Mouse (Mus musculus): ENCODE measurements around the gene Magea5. TPM values are rescaled to one million over a fixed set of nuclear protein-coding genes. Genes with fewer than 3 reads are reported as not detected.

The Magea5 gene
- not detected for polyA plus RNA-seq (2015; fragmentation: Illumina TruSeq; extraction: RNeasy Lipid Tissue Mini Kit (QIAGEN cat#74804); ENCODE audit: low read depth, low replicate concordance)

DNA sequence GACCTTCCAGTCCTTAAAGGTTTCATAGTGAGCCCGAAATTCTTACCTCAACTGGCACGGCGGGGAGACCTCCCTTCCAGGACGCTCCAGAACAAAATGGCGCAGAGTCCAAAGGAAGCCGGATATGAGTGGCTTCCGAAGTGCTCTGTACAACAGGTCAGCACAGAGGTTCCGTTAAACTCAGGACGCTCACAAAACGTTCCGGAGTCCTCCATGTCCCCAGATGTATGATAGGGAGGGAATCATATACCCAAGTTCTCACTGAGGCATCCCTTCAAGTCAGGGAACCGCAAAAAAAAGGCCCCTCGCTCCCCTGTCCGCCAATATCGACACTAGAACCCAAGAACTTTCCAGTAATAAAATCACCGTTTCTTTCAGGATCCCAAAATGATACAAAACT is at the start of gene Magea5:
TSS of gene Magea5 (minus strand) at position 101 of the 400 bp plus-strand sequence.

DNA sequence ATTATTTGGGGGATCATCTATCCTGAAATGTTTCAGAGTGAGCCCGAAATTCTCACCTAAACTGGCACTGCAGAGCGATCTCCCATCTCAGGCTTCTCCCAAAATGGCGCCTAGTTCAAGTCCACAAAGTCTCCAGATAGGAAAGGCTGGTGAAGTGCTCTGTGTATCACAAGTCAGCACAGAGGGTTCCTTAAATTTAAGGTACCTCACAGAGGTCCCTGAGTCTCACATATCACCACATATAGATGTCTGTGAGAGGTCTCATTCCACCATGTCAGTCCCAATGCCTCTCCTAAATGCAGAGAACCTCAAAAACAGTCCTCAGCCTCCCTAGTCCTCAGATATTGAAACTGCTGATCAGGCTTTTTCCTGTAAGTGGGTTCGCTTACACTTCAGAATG is 30.6 kb upstream of the Magea5 start, which contains the start of gene Magea2:
TSS of gene Magea2 (minus strand) at position 101 of the 400 bp plus-strand sequence.

DNA sequence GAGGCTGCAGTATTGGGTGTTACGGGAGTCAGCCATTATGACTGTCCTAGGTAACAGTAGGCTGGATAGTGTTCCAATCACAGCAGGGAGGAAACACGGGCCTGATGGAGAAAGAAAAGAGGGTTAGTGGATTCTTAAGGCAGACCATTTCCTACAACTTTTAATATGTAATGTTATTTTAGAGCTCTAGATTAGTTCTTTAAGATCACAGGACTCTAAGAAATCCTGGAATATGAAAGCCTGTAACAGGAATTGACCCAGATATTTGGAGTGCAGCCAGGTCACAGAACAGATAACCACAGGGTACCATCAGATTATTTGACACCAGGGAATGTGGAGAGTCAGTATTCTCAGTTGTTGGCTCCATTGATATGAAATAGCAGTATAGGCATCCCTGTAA is 26.7 kb upstream of the Magea5 start, which contains the start of gene Magea1:
TSS of gene Magea1 (minus strand) at position 101 of the 400 bp plus-strand sequence.

Other genes starting within 250 kb of the Magea5 start
- not detected for gene Cldn34b1, start 172.9 kb downstream of the Magea5 start, polyA plus RNA-seq (2015; fragmentation: Illumina TruSeq; extraction: RNeasy Lipid Tissue Mini Kit (QIAGEN cat#74804); ENCODE audit: low read depth, low replicate concordance)
- not detected for gene Magea6, start 127.2 kb downstream of the Magea5 start, polyA plus RNA-seq (2015; fragmentation: Illumina TruSeq; extraction: RNeasy Lipid Tissue Mini Kit (QIAGEN cat#74804); ENCODE audit: low read depth, low replicate concordance)
- gene Magea3, start 113.6 kb downstream of the Magea5 start, polyA plus RNA-seq (2015; fragmentation: Illumina TruSeq; extraction: RNeasy Lipid Tissue Mini Kit (QIAGEN cat#74804); ENCODE audit: low read depth, low replicate concordance): not detected
- not detected for gene Magea8, start 67.3 kb downstream of the Magea5 start, polyA plus RNA-seq (2015; fragmentation: Illumina TruSeq; extraction: RNeasy Lipid Tissue Mini Kit (QIAGEN cat#74804); ENCODE audit: low read depth, low replicate concordance)
- gene Magea1, start 26.6 kb upstream of the Magea5 start, polyA plus RNA-seq (2015; fragmentation: Illumina TruSeq; extraction: RNeasy Lipid Tissue Mini Kit (QIAGEN cat#74804); ENCODE audit: low read depth, low replicate concordance): not detected
- gene Magea2, start 30.5 kb upstream of the Magea5 start, polyA plus RNA-seq (2015; fragmentation: Illumina TruSeq; extraction: RNeasy Lipid Tissue Mini Kit (QIAGEN cat#74804); ENCODE audit: low read depth, low replicate concordance): not detected
- gene Cldn34b2, start 65.3 kb upstream of the Magea5 start, polyA plus RNA-seq (2015; fragmentation: Illumina TruSeq; extraction: RNeasy Lipid Tissue Mini Kit (QIAGEN cat#74804); ENCODE audit: low read depth, low replicate concordance): not detected
- gene Sat1, start 153.3 kb upstream of the Magea5 start, polyA plus RNA-seq (2015; fragmentation: Illumina TruSeq; extraction: RNeasy Lipid Tissue Mini Kit (QIAGEN cat#74804); ENCODE audit: low read depth, low replicate concordance): 134 TPM
- 35.2 TPM for gene Acot9, start 199.3 kb upstream of the Magea5 start, polyA plus RNA-seq (2015; fragmentation: Illumina TruSeq; extraction: RNeasy Lipid Tissue Mini Kit (QIAGEN cat#74804); ENCODE audit: low read depth, low replicate concordance)

Measured in brain, adult 10 weeks (tissue).